Mouse (Mus musculus) adipocyte (in vitro differentiated cells): ENCODE measurements at regions not wholly inside any gene's neighbourhood (a gene's known extent, or its start where the extent isn't known, plus 50 kb on each side); places are given as distances from the start of the nearest gene placed in this dataset.

ENCODE experiments used
- DNase-seq: peaks from one replicate; pipeline ENCODE4 v3.0.0-alpha.2; 2016; ENCODE audit warnings: low spot score

GRCm38 (mm10) chr5:118494649-118495477 lies 65.6 kb upstream of the Med13l start:
- DNase-seq: no peak

GRCm38 (mm10) chr5:118495478-118495760 lies 65.1 kb upstream of the Med13l start:
- DNase-seq: peak; percentile 68

- no peak for DNase-seq
Measured at GRCm38 (mm10) chr5:118501624-118502023, 58.9 kb upstream of the Med13l start.

GRCm38 (mm10) chr5:118502991-118503390 lies 57.5 kb upstream of the Med13l start:
- peak; percentile 45 for DNase-seq

GRCm38 (mm10) chr5:118504170-118504569 lies 56.3 kb upstream of the Med13l start:
- DNase-seq: peak; percentile 91

- DNase-seq: no peak
Measured at GRCm38 (mm10) chr5:118504926-118505325, 55.6 kb upstream of the Med13l start.

GRCm38 (mm10) chr5:118509871-118510270 lies 50.6 kb upstream of the Med13l start:
- DNase-seq: no peak
